Mouse (Mus musculus) heart, postnatal 0 days (tissue): ENCODE results near the gene Cebpzos.

ENCODE experiments used
- CTCF ChIP-seq: IDR thresholded peaks from 2 replicates; pipeline ENCODE4 v1.5.1; 2016; ENCODE audit warnings: antibody characterized with exemption, control low read depth, low read depth
- EP300 ChIP-seq: IDR thresholded peaks from 2 replicates; pipeline ENCODE4 v1.6.1; 2016; ENCODE audit warnings: antibody characterized with exemption, low read depth

DNA sequence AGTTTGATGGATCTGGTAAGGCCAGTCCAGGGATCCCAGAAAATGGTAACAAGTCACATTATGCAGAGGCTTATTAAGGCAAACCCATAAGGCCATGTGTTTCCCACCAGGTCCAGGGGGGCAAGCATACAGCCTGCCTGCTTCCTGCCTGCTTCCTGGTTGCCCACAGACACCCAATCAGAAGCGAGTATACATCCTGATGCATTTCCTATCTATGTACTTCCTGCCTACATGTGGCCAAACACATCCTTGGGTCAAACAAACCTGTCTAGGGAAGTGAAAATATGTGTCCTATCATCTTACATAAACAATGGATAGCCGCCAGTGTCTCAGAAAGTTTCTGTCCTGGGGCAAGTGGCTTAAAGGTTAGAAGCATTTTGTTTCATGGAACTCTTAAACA, 13.1 kb upstream of the Cebpzos start:
- TF ChIP-seq CTCF (no peak), EP300 (no peak)
